Mouse (Mus musculus) right cerebral cortex, postnatal 4 days (tissue): ENCODE data around the gene Gm4969.

Source experiments
- DNase-seq: peaks from one replicate; pipeline ENCODE4 v3.0.0-alpha.2; 2022

The Gm4969 gene

GRCm38 (mm10) chr7:19136168-19136567 is 18.0 kb upstream of the Gm4969 start:
- DNase-seq, result no peak

GRCm38 (mm10) chr7:19131324-19131848 is 13.2 kb upstream of the Gm4969 start:
- DNase-seq, result peak; percentile 96

GRCm38 (mm10) chr7:19130657-19131056 is 12.5 kb upstream of the Gm4969 start:
- no peak for DNase-seq

GRCm38 (mm10) chr7:19129396-19129795 is 11.2 kb upstream of the Gm4969 start:
- no peak for DNase-seq

- DNase-seq, result no peak
These were observed 9.6 kb upstream of the Gm4969 start for GRCm38 (mm10) chr7:19127744-19128143.

- no peak for DNase-seq
These were observed 6.5 kb upstream of the Gm4969 start for GRCm38 (mm10) chr7:19124713-19125112.

GRCm38 (mm10) chr7:19121686-19122085 is 3.5 kb upstream of the Gm4969 start:
- no peak for DNase-seq

- DNase-seq, result peak; percentile 85
These were observed 1.7 kb upstream of the Gm4969 start, which contains the start of gene Fbxo46 for GRCm38 (mm10) chr7:19119631-19120429. TSS of gene Fbxo46 (plus strand) at chr7:19119859.

GRCm38 (mm10) chr7:19119083-19119482 is 915 bp upstream of the Gm4969 start:
- DNase-seq, result no peak

GRCm38 (mm10) chr7:19109565-19109964 is 8.6 kb downstream of the Gm4969 start:
- DNase-seq, result no peak

- DNase-seq, result no peak
These were observed 10.7 kb downstream of the Gm4969 start for GRCm38 (mm10) chr7:19107436-19107835.

- no peak for DNase-seq
These were observed 13.7 kb downstream of the Gm4969 start for GRCm38 (mm10) chr7:19104486-19104885.

GRCm38 (mm10) chr7:19103741-19104140 is 14.4 kb downstream of the Gm4969 start:
- no peak for DNase-seq

GRCm38 (mm10) chr7:19100290-19100689 is 17.9 kb downstream of the Gm4969 start:
- DNase-seq, result no peak

- no peak for DNase-seq
These were observed 19.4 kb downstream of the Gm4969 start for GRCm38 (mm10) chr7:19098811-19099210.

- DNase-seq, result no peak
These were observed 20.3 kb downstream of the Gm4969 start for GRCm38 (mm10) chr7:19097863-19098262.

- no peak for DNase-seq
These were observed 21.0 kb downstream of the Gm4969 start for GRCm38 (mm10) chr7:19097217-19097616.

- DNase-seq, result no peak
These were observed 21.7 kb downstream of the Gm4969 start for GRCm38 (mm10) chr7:19096421-19096976.

GRCm38 (mm10) chr7:19095751-19096110 is 22.4 kb downstream of the Gm4969 start:
- peak; percentile 55 for DNase-seq

- DNase-seq, result no peak
These were observed 23.1 kb downstream of the Gm4969 start for GRCm38 (mm10) chr7:19094826-19095750.

- no peak for DNase-seq
These were observed 23.7 kb downstream of the Gm4969 start, which contains the start of gene Six5 for GRCm38 (mm10) chr7:19094471-19094825. TSS of gene Six5 (plus strand) at chr7:19094594.

GRCm38 (mm10) chr7:19093537-19094385 is 24.4 kb downstream of the Gm4969 start:
- peak; percentile 85 for DNase-seq
